Mouse (Mus musculus): ENCODE results near the gene Polr3gl. TPM values are rescaled to one million over a fixed set of nuclear protein-coding genes. Genes with fewer than 3 reads are reported as not detected.
A peak's percentile ranks its signal among the peaks of the same experiment; 100 is the strongest.

The Polr3gl gene
- total and polyA plus RNA-seq, 2 experiments = 7.0 to 8.2 TPM

DNA sequence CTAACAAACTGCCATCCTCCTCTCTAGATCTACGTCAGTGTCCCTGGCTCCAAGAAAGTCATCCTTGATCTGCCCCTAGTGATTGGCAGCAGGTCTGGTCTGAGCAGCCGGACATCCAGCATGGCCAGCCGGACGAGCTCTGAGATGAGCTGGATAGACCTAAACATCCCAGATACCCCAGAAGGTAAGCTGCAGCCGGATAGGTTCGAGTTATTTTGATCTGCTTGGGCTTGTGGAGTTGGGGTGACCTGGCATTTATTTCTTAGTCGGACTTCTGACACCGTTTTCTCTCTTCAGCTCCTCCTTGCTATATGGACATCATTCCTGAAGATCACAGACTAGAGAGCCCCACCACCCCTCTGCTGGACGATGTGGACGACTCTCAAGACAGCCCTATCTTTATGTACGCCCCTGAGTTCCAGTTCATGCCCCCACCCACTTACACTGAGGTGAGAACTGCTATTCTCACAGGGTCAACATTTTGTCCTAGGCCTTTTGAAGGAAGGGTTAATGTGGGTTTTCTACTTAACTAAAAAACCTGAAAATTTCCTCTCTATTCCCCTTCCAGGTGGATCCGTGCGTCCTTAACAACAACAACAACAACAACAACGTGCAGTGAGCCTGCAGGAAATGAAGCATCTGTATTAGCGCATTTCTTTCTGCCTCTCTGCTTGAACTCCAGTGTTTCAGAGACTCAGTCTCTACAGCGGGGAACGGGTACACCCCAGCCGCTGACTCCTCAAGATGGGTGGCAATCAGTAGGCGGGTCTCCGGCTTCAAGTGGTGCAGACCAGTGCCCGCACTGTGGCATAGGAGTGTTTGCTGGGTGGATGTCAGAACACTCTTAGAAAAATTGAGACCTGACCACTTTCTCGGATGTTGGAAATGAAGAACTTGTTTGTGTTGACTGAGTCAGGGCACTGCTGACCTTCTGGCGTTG lies 33.8 kb downstream of the Polr3gl start:
- peak overlapping the region; percentile 58 for H3K9ac ChIP-seq (ENCODE audit: low read depth, low read length)
- WGBS = 68% methylated on average over 23 of the region's 23 CpGs
- peaks cover 29% of the 10 kb centered on the region for H3K36me3 ChIP-seq (ENCODE audit: control insufficient read depth, insufficient read depth, low read length)
- peak; percentile 26 for DNase-seq (ENCODE audit: extremely low read depth, low read depth, low spot score)
- peak overlapping the region; percentile 69 for H3K27ac ChIP-seq (replicated peaks; ENCODE audit: insufficient read depth, low read depth, low read length)
- H3K4me1 ChIP-seq (ENCODE audit: control insufficient read depth, insufficient read depth, low read length) = peaks cover 18% of the 10 kb centered on the region
- peaks cover 3% of the 10 kb centered on the region; the same call in 1 of the 2 replicates for H3K79me2 ChIP-seq (ENCODE audit: control insufficient read depth, insufficient read depth, low read length)
- TF ChIP-seq POLR2A (IDR thresholded peaks at IDR 0.05; ENCODE audit: extremely low read depth, insufficient read depth, low read length) = 0 out of 2 replicates have a peak, but pooled peaks have one; percentile 8
- TF ChIP-seq CTCF (IDR thresholded peaks at IDR 0.05; ENCODE audit: low read depth, low read length) = no peak
- H3K4me3 ChIP-seq (ENCODE audit: insufficient read depth, low read depth, low read length) = peak overlapping the region; percentile 68
- no peaks in the 10 kb centered on the region for H3K27me3 ChIP-seq (ENCODE audit: control insufficient read depth, insufficient read depth, low read length)

DNA sequence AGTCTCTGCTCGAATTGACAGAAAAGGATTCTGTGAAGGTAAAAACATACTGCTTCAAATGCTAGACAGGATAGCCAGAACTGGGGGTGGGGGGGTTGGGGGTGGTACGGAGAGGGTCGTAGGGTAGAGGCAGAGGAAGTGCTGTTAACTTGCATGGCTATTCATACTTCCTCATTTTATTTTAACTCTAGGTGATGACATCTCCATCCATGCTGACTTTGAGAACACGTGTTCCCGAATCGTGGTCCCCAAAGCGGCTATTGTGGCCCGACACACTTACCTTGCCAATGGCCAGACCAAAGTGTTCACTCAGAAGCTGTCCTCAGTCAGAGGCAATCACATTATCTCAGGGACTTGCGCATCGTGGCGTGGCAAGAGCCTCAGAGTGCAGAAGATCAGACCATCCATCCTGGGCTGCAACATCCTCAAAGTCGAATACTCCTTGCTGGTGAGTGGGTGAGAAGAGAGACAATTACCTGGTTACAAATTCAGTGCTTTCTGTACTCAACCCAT lies 34.5 kb downstream of the Polr3gl start:
- peak; percentile 17 for DNase-seq (ENCODE audit: extremely low read depth, low read depth, low spot score)
- Histone ChIP-seq H3K79me2 (ENCODE audit: control insufficient read depth, insufficient read depth, low read length) (peaks cover 3% of the 10 kb centered on the region; the same call in 1 of the 2 replicates), H3K36me3 (ENCODE audit: control insufficient read depth, insufficient read depth, low read length) (peaks cover 29% of the 10 kb centered on the region), H3K9ac (ENCODE audit: low read depth, low read length) (peak overlapping the region; percentile 58), H3K27me3 (ENCODE audit: control insufficient read depth, insufficient read depth, low read length) (no peaks in the 10 kb centered on the region), H3K4me3 (ENCODE audit: insufficient read depth, low read depth, low read length) (peak overlapping the region; percentile 68), H3K4me1 (ENCODE audit: control insufficient read depth, insufficient read depth, low read length) (peaks cover 19% of the 10 kb centered on the region), H3K27ac (replicated peaks; ENCODE audit: insufficient read depth, low read depth, low read length) (peak overlapping the region; percentile 69)
- TF ChIP-seq CTCF (IDR thresholded peaks at IDR 0.05; ENCODE audit: low read depth, low read length) = no peak
- TF ChIP-seq POLR2A (IDR thresholded peaks at IDR 0.05; ENCODE audit: extremely low read depth, insufficient read depth, low read length) = 0 out of 2 replicates have a peak, but pooled peaks have one; percentile 7
- WGBS = 56% methylated on average over 12 of the region's 12 CpGs

DNA sequence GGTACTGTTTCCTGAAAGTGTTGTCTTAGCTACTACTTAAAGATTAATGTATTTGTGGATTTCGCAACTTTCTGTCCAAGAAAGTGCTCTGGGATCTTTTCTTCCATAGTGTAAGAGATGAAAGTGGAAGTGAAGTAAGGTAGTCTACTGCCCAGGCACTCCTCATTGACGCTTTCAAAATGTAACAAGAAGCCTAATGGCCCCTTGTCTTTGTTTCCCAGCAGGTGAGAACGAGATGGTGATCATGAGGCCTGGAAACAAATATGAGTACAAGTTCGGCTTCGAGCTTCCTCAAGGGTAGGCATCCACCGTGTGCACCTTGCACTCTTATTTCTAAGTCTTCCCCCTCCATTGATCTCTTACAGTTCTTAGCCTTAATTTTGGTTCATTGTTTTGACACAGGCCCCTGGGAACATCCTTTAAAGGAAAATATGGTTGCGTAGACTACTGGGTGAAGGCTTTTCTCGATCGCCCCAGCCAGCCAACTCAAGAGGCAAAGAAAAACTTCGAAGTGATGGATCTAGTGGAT lies 35.2 kb downstream of the Polr3gl start:
- Histone ChIP-seq H3K27me3 (ENCODE audit: control insufficient read depth, insufficient read depth, low read length) (no peaks in the 10 kb centered on the region), H3K9ac (ENCODE audit: low read depth, low read length) (peak overlapping the region; percentile 87), H3K79me2 (ENCODE audit: control insufficient read depth, insufficient read depth, low read length) (peaks cover 3% of the 10 kb centered on the region; the same call in 1 of the 2 replicates), H3K27ac (replicated peaks; ENCODE audit: insufficient read depth, low read depth, low read length) (peak overlapping the region; percentile 79), H3K4me1 (ENCODE audit: control insufficient read depth, insufficient read depth, low read length) (peaks cover 16% of the 10 kb centered on the region), H3K4me3 (ENCODE audit: insufficient read depth, low read depth, low read length) (peak overlapping the region; percentile 68), H3K36me3 (ENCODE audit: control insufficient read depth, insufficient read depth, low read length) (peaks cover 29% of the 10 kb centered on the region)
- peak; percentile 28 for DNase-seq (ENCODE audit: extremely low read depth, low read depth, low spot score)
- TF ChIP-seq POLR2A (IDR thresholded peaks at IDR 0.05; ENCODE audit: extremely low read depth, insufficient read depth, low read length) = no peak
- no peak for TF ChIP-seq CTCF (IDR thresholded peaks at IDR 0.05; ENCODE audit: low read depth, low read length)
- WGBS = 37% methylated on average over 10 of the region's 10 CpGs

DNA sequence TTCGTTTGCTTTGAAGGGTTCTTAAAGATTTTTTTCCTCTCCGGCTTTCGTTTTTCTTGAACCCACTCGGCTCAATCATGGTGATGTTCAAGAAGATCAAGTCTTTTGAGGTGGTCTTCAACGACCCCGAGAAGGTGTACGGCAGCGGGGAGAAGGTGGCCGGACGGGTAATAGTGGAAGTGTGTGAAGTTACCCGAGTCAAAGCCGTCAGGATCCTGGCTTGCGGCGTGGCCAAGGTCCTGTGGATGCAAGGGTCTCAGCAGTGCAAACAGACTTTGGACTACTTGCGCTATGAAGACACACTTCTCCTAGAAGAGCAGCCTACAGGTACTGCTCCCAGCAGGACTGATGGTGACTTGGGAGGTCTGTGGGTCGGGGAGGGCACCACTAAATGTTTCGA lies 35.8 kb downstream of the Polr3gl start:
- DNase-seq (ENCODE audit: extremely low read depth, low read depth, low spot score) = no peak
- no peak for TF ChIP-seq CTCF (IDR thresholded peaks at IDR 0.05; ENCODE audit: low read depth, low read length)
- 0 out of 2 replicates have a peak, but pooled peaks have one; percentile 21 for TF ChIP-seq POLR2A (IDR thresholded peaks at IDR 0.05; ENCODE audit: extremely low read depth, insufficient read depth, low read length)
- H3K36me3 ChIP-seq (ENCODE audit: control insufficient read depth, insufficient read depth, low read length) = peaks cover 29% of the 10 kb centered on the region
- peak overlapping the region; percentile 80 for H3K9ac ChIP-seq (ENCODE audit: low read depth, low read length)
- no peaks in the 10 kb centered on the region for H3K27me3 ChIP-seq (ENCODE audit: control insufficient read depth, insufficient read depth, low read length)
- peak overlapping the region; percentile 79 for H3K27ac ChIP-seq (replicated peaks; ENCODE audit: insufficient read depth, low read depth, low read length)
- WGBS = under 1% methylated on average over 17 of the region's 17 CpGs
- peaks cover 14% of the 10 kb centered on the region for H3K4me1 ChIP-seq (ENCODE audit: control insufficient read depth, insufficient read depth, low read length)
- peak overlapping the region; percentile 68 for H3K4me3 ChIP-seq (ENCODE audit: insufficient read depth, low read depth, low read length)
- H3K79me2 ChIP-seq (ENCODE audit: control insufficient read depth, insufficient read depth, low read length) = peaks cover 3% of the 10 kb centered on the region; the same call in 1 of the 2 replicates

DNA sequence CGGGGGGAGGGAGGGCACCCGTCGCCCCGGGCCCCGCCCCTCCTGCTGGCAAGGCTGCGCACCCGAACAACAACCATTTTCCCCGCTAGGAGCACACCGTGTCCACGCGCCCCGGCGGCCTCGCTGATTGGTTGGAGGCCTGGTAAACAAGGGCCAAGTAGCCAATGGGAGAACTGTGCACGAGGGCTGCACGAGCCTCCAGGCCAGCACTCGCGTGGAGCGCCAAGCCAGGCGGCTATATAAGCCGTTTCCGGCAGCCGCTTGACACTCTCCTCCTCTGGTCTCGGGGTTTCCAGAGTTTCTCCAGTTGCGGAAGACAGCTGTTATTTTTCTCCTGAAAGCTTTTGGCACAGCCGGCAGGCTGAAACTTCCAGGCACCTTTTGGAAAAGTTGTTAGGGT lies 36.3 kb downstream of the Polr3gl start, which contains the start of gene Txnip:
TSS of gene Txnip (plus strand) at position 264 of the 400 bp plus-strand sequence.
- peaks cover 14% of the 10 kb centered on the region for H3K4me1 ChIP-seq (ENCODE audit: control insufficient read depth, insufficient read depth, low read length)
- DNase-seq (ENCODE audit: extremely low read depth, low read depth, low spot score) = peak; percentile 93
- under 1% methylated on average over 26 of the region's 26 CpGs for WGBS

More for the DNA sequence above, 36.3 kb downstream of the Polr3gl start, which contains the start of gene Txnip:
- peak within 1 kb of the TSS; percentile 79 for H3K27ac ChIP-seq (replicated peaks; ENCODE audit: insufficient read depth, low read depth, low read length)
- peak within 1 kb of the TSS; percentile 68 for H3K4me3 ChIP-seq (ENCODE audit: insufficient read depth, low read depth, low read length)
- H3K27me3 ChIP-seq (ENCODE audit: control insufficient read depth, insufficient read depth, low read length) = no peaks in the 10 kb centered on the region
- peaks cover 29% of the 10 kb centered on the region for H3K36me3 ChIP-seq (ENCODE audit: control insufficient read depth, insufficient read depth, low read length)
- H3K9ac ChIP-seq (ENCODE audit: low read depth, low read length) = peak within 1 kb of the TSS; percentile 87
- TF ChIP-seq CTCF (IDR thresholded peaks at IDR 0.05; ENCODE audit: low read depth, low read length) = peak; percentile 23; the same call in 1 of the 2 replicates
- TF ChIP-seq POLR2A (IDR thresholded peaks at IDR 0.05; ENCODE audit: extremely low read depth, insufficient read depth, low read length) = peak; percentile 97
- peaks cover 3% of the 10 kb centered on the region; the same call in 1 of the 2 replicates for H3K79me2 ChIP-seq (ENCODE audit: control insufficient read depth, insufficient read depth, low read length)

All from liver, adult 2 months (tissue).